Mouse (Mus musculus) liver, adult 2 months (tissue): Measurements from ENCODE around the gene Nkx2-3. TPM values are rescaled to one million over a fixed set of nuclear protein-coding genes. Genes with fewer than 3 reads are reported as not detected.

Source experiments
- DNase-seq: peaks from one replicate; pipeline ENCODE4 v3.0.0-alpha.2; 2011; ENCODE audit warnings: low read depth, low spot score; ENCODE audit errors: extremely low read depth
- H3K27ac ChIP-seq: fragments of 200-500 bp; replicated peaks from 2 replicates; pipeline ENCODE4 v1.5.1; 2012; ENCODE audit warnings: low read depth, mild to moderate bottlenecking, control low read depth, inconsistent platforms, low read length; ENCODE audit not compliant: insufficient read depth
- H3K27me3 ChIP-seq: fragments of 200-500 bp; 2 replicates; pipeline ENCODE4 v1.6.1; 2012; ENCODE audit warnings: mild to moderate bottlenecking, moderate library complexity, low read length, inconsistent platforms; ENCODE audit not compliant: control insufficient read depth, insufficient read depth
- H3K36me3 ChIP-seq: fragments of 200-500 bp; 2 replicates; pipeline ENCODE4 v1.6.1; 2012; ENCODE audit warnings: low read length, inconsistent platforms; ENCODE audit not compliant: control insufficient read depth, insufficient read depth
- H3K4me1 ChIP-seq: fragments of 200-500 bp; 2 replicates; pipeline ENCODE4 v1.6.1; 2011; ENCODE audit warnings: low read length; ENCODE audit not compliant: control insufficient read depth, insufficient read depth
- H3K4me3 ChIP-seq: fragments of 200-500 bp; 2 replicates; pipeline ENCODE4 v1.5.1; 2011; ENCODE audit warnings: low read depth, mild to moderate bottlenecking, control low read depth, low read length, moderate library complexity; ENCODE audit not compliant: insufficient read depth
- H3K79me2 ChIP-seq: fragments of 200-500 bp; 2 replicates; pipeline ENCODE4 v1.6.1; 2012; ENCODE audit warnings: inconsistent platforms, mild to moderate bottlenecking, low read length, moderate library complexity; ENCODE audit not compliant: control insufficient read depth, insufficient read depth
- H3K9ac ChIP-seq: fragments of 200-500 bp; 2 replicates; pipeline ENCODE4 v1.6.1; 2012; ENCODE audit warnings: low read depth, mild to moderate bottlenecking, control low read depth, inconsistent platforms, low read length
- CTCF ChIP-seq: fragments of 200-500 bp; IDR thresholded peaks from 2 replicates; pipeline ENCODE4 v1.5.1; 2011; ENCODE audit warnings: low read depth, low read length, control low read depth
- POLR2A ChIP-seq: fragments of 200-500 bp; IDR thresholded peaks from 2 replicates; pipeline ENCODE4 v1.6.1; 2011; ENCODE audit warnings: low read length, control low read depth; ENCODE audit not compliant: insufficient read depth; ENCODE audit errors: extremely low read depth
- WGBS: fragments of 180-500 bp; shearing (Covaris S2); methylation state at CpG from one replicate; pipeline ENCODE4 v1.1.7; 2018; 5-methylcytosine and 5-hydroxymethylcytosine counted together
- polyA plus RNA-seq: library from polyadenylated mRNA; depleted of rRNA; stranded (reverse); fragments of >200 nt; gene quantifications from 2 replicates; pipeline ENCODE4 v1.2.3, GENCODE M21; 2012
- total RNA-seq: library from RNA; depleted of rRNA; stranded (reverse); fragments of >200 nt; gene quantifications from 2 replicates; pipeline ENCODE4 v1.2.3, GENCODE M21; 2014

Nkx2-3 gene
- total and polyA plus RNA-seq, 2 experiments, result 0.05 TPM; not detected in 1

- WGBS, result 39% methylated on average over 13 of the region's 13 CpGs
- no peaks in the 10 kb centered on the region for H3K79me2 ChIP-seq
- H3K27ac ChIP-seq, result no peak overlapping the region
- peaks cover 6% of the 10 kb centered on the region; the same call in 1 of the 2 replicates for H3K27me3 ChIP-seq
- H3K4me1 ChIP-seq, result peaks cover 5% of the 10 kb centered on the region
- no peaks in the 10 kb centered on the region for H3K36me3 ChIP-seq
- no peak overlapping the region for H3K9ac ChIP-seq
- peak; percentile 89 for DNase-seq
- no peak for TF ChIP-seq CTCF
- TF ChIP-seq POLR2A, result no peak
- no peak overlapping the region for H3K4me3 ChIP-seq
These were observed 32.9 kb upstream of the Nkx2-3 start for GRCm38 (mm10) chr19:43579081-43579796.

GRCm38 (mm10) chr19:43581185-43581584, 30.9 kb upstream of the Nkx2-3 start:
- Histone ChIP-seq H3K4me3 (no peak overlapping the region), H3K4me1 (peaks cover 5% of the 10 kb centered on the region), H3K27ac (no peak overlapping the region), H3K9ac (no peak overlapping the region), H3K27me3 (peaks cover 10% of the 10 kb centered on the region; the same call in 1 of the 2 replicates), H3K79me2 (no peaks in the 10 kb centered on the region), H3K36me3 (no peaks in the 10 kb centered on the region)
- no peak for TF ChIP-seq CTCF
- TF ChIP-seq POLR2A, result no peak
- peak; percentile 90 for DNase-seq
- WGBS, result 20% methylated on average over 2 of the region's 2 CpGs

- no peak for TF ChIP-seq CTCF
- no peak for TF ChIP-seq POLR2A
- peaks cover 15% of the 10 kb centered on the region; the same call in 1 of the 2 replicates for H3K27me3 ChIP-seq
- no peak for DNase-seq
- no peaks in the 10 kb centered on the region for H3K36me3 ChIP-seq
- H3K79me2 ChIP-seq, result no peaks in the 10 kb centered on the region
- no peak overlapping the region for H3K9ac ChIP-seq
- no peak overlapping the region for H3K27ac ChIP-seq
- 23% methylated on average over 4 of the region's 4 CpGs for WGBS
- no peak overlapping the region for H3K4me3 ChIP-seq
- peaks cover 5% of the 10 kb centered on the region for H3K4me1 ChIP-seq
These were observed 28.9 kb upstream of the Nkx2-3 start for GRCm38 (mm10) chr19:43583192-43583591.

- TF ChIP-seq CTCF (no peak), POLR2A (no peak)
- Histone ChIP-seq H3K4me3 (no peak overlapping the region), H3K4me1 (peaks cover 5% of the 10 kb centered on the region), H3K9ac (no peak overlapping the region), H3K27ac (no peak overlapping the region), H3K27me3 (peaks cover 15% of the 10 kb centered on the region; the same call in 1 of the 2 replicates), H3K79me2 (no peaks in the 10 kb centered on the region), H3K36me3 (no peaks in the 10 kb centered on the region)
- WGBS, result 8% methylated on average over 17 of the region's 17 CpGs
- no peak for DNase-seq
These were observed 28.5 kb upstream of the Nkx2-3 start for GRCm38 (mm10) chr19:43583595-43583994.

GRCm38 (mm10) chr19:43584788-43585187, 27.3 kb upstream of the Nkx2-3 start:
- Histone ChIP-seq H3K27me3 (peaks cover 15% of the 10 kb centered on the region; the same call in 1 of the 2 replicates), H3K79me2 (no peaks in the 10 kb centered on the region), H3K4me1 (peaks cover 2% of the 10 kb centered on the region), H3K36me3 (no peaks in the 10 kb centered on the region), H3K27ac (no peak overlapping the region), H3K9ac (no peak overlapping the region), H3K4me3 (no peak overlapping the region)
- DNase-seq, result peak; percentile 73
- TF ChIP-seq CTCF (no peak), POLR2A (no peak)
- WGBS, result 2% methylated on average over 13 of the region's 13 CpGs

GRCm38 (mm10) chr19:43592026-43592425, 20.1 kb upstream of the Nkx2-3 start:
- Histone ChIP-seq H3K79me2 (no peaks in the 10 kb centered on the region), H3K36me3 (no peaks in the 10 kb centered on the region), H3K27me3 (peaks cover 17% of the 10 kb centered on the region; the same call in 1 of the 2 replicates), H3K27ac (no peak overlapping the region), H3K4me3 (no peak overlapping the region), H3K9ac (no peak overlapping the region), H3K4me1 (no peaks in the 10 kb centered on the region)
- no peak for TF ChIP-seq CTCF
- TF ChIP-seq POLR2A, result no peak
- DNase-seq, result no peak
- WGBS, result 70% methylated on average over 4 of the region's 4 CpGs
